22 mouse cellular contexts compared by ENCODE assay signal in the genomic region with DNA sequence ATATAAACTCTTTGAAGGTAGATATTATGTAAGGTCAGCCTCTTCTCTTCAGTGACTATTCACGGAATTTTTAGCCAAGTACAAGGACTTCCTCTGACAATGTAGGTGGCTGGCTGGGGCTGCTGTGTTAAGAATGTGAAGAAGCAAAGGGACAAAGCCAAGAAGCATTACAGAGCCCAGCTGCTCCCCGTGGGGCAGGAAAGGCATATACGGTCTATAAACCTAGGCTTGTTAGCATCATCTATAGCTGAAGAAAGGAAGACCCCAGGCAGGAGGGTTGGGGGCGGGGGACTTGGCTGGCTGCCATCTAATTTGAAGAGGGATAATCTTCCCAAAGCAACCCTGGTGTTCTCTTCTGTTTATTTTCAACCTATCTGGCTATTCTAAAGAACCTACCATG.
A peak's percentile ranks its signal among the peaks of the same experiment; 100 is the strongest.
DNase-seq lines count a peak whose midpoint lies in the region; ATAC-seq lines count a peak whose summit lies in the region.
"Had no signal": no experiment of that assay in that cellular context is flagged by ENCODE, and none has a peak within 500 bp of the region (broad histone marks: within the 10 kb centered on the region; RNA-seq: fewer than 3 reads in every experiment).

No protein-coding gene starts in this region.

- intact Hi-C loops in left cerebral cortex, postnatal 14 days (cut with DNase I) = no loop called here

- no peak overlapping the region for H3K9ac ChIP-seq in forebrain, embryonic 14.5 days (ENCODE audit: low read length)
- H3K9ac ChIP-seq in forebrain, embryonic 15.5 days (replicated peaks) = no peak overlapping the region
- no peak overlapping the region for H3K9ac ChIP-seq in neural tube, embryonic 12.5 days
- H3K9ac ChIP-seq in neural tube, embryonic 15.5 days (replicated peaks) = no peak overlapping the region
- H3K9ac ChIP-seq: liver, embryonic 15.5 days; midbrain, embryonic 15.5 days had no signal

- peaks cover 9% of the 10 kb centered on the region; the same call in 1 of the 2 replicates for H3K4me1 ChIP-seq in forebrain, embryonic 14.5 days (ENCODE audit: control insufficient read depth, insufficient read depth, low read length)
- H3K4me1 ChIP-seq in forebrain, embryonic 15.5 days = peaks cover 7% of the 10 kb centered on the region
- peaks cover 10% of the 10 kb centered on the region for H3K4me1 ChIP-seq in neural tube, embryonic 12.5 days
- H3K4me1 ChIP-seq in neural tube, embryonic 15.5 days = 0 out of 2 replicates have a peak, but pooled peaks cover 7% of the 10 kb centered on the region
- H3K4me1 ChIP-seq: liver, embryonic 15.5 days had no signal

- H3K4me2 ChIP-seq in forebrain, embryonic 14.5 days (ENCODE audit: low read length) = no peak overlapping the region
- H3K4me2 ChIP-seq in forebrain, embryonic 15.5 days (replicated peaks) = no peak overlapping the region
- H3K4me2 ChIP-seq in neural tube, embryonic 12.5 days (replicated peaks) = no peak overlapping the region
- H3K4me2 ChIP-seq in neural tube, embryonic 15.5 days = no peak overlapping the region
- H3K4me2 ChIP-seq: liver, embryonic 15.5 days; midbrain, embryonic 15.5 days had no signal

- WGBS in forebrain, embryonic 14.5 days = 15% methylated on average over 4 of the region's 4 CpGs
- WGBS in forebrain, embryonic 15.5 days = 16% methylated on average over 4 of the region's 4 CpGs
- WGBS in neural tube, embryonic 12.5 days = 14% methylated on average over 4 of the region's 4 CpGs
- 14% methylated on average over 4 of the region's 4 CpGs for WGBS in neural tube, embryonic 15.5 days

- no peak overlapping the region for H3K27ac ChIP-seq in forebrain, embryonic 14.5 days (ENCODE audit: low read depth, low read length)
- no peak overlapping the region for H3K27ac ChIP-seq in forebrain, embryonic 15.5 days (replicated peaks)
- H3K27ac ChIP-seq in neural tube, embryonic 12.5 days = no peak overlapping the region
- no peak overlapping the region for H3K27ac ChIP-seq in neural tube, embryonic 15.5 days (replicated peaks)
- H3K27ac ChIP-seq: embryonic facial prominence, embryonic 10.5 days; limb, embryonic 10.5 days; liver, embryonic 15.5 days; midbrain, embryonic 15.5 days; stomach, postnatal 0 days had no signal

- no peaks in the 10 kb centered on the region for H3K36me3 ChIP-seq in forebrain, embryonic 14.5 days (ENCODE audit: control insufficient read depth, insufficient read depth, low read length)
- no peaks in the 10 kb centered on the region for H3K36me3 ChIP-seq in forebrain, embryonic 15.5 days
- H3K36me3 ChIP-seq in neural tube, embryonic 12.5 days = no peaks in the 10 kb centered on the region
- H3K36me3 ChIP-seq in neural tube, embryonic 15.5 days = no peaks in the 10 kb centered on the region
- H3K36me3 ChIP-seq: embryonic facial prominence, embryonic 10.5 days; G1E; limb, embryonic 10.5 days; liver, embryonic 15.5 days; midbrain, embryonic 15.5 days had no signal

- no peaks in the 10 kb centered on the region for H3K27me3 ChIP-seq in forebrain, embryonic 14.5 days (replicated peaks; ENCODE audit: control insufficient read depth, insufficient read depth, low read length)
- no peaks in the 10 kb centered on the region for H3K27me3 ChIP-seq in forebrain, embryonic 15.5 days
- H3K27me3 ChIP-seq in neural tube, embryonic 12.5 days (replicated peaks) = no peaks in the 10 kb centered on the region
- H3K27me3 ChIP-seq in neural tube, embryonic 15.5 days (replicated peaks) = no peaks in the 10 kb centered on the region
- H3K27me3 ChIP-seq: liver, embryonic 15.5 days; midbrain, embryonic 15.5 days; Patski had no signal

- H3K9me3 ChIP-seq in forebrain, embryonic 14.5 days (replicated peaks; ENCODE audit: control insufficient read depth, low read length) = no peaks in the 10 kb centered on the region
- H3K9me3 ChIP-seq in forebrain, embryonic 15.5 days = no peaks in the 10 kb centered on the region
- no peaks in the 10 kb centered on the region for H3K9me3 ChIP-seq in neural tube, embryonic 12.5 days
- no peaks in the 10 kb centered on the region for H3K9me3 ChIP-seq in neural tube, embryonic 15.5 days (replicated peaks)
- H3K9me3 ChIP-seq: embryonic facial prominence, embryonic 10.5 days; G1E; limb, embryonic 10.5 days; liver, embryonic 15.5 days; midbrain, embryonic 15.5 days had no signal

- peak; percentile 53 for DNase-seq in forebrain, embryonic 14.5 days (ENCODE audit: low spot score)
- DNase-seq in left cerebral cortex, adult 18-20 months (ENCODE audit: low spot score in 2 of 2) = peak; percentile 39 to 55
- DNase-seq in left cerebral cortex, postnatal 14 days (ENCODE audit: low spot score in 2 of 2) = no peak
- peak; percentile 80 for DNase-seq in telencephalon, adult 2 months (ENCODE audit: low read depth, low spot score)
- DNase-seq: adrenal gland, adult 2 months; B cell, adult 2 months; cerebellum, adult 9-10 months; heart, postnatal 4 days; kidney, postnatal 4 days; liver; lung, postnatal 14 days had no signal

- ATAC-seq in forebrain, embryonic 14.5 days = peak; percentile 68
- no peak for ATAC-seq in forebrain, embryonic 15.5 days (replicated peaks)
- ATAC-seq in neural tube, embryonic 12.5 days (ENCODE audit: low FRiP score, low read depth) = peak; percentile 57; the same call in 1 of the 2 replicates
- ATAC-seq in neural tube, embryonic 15.5 days (ENCODE audit: low FRiP score) = no peak
- ATAC-seq: intestine, postnatal 0 days; midbrain, embryonic 15.5 days; Patski had no signal

- no peak overlapping the region for H3K4me3 ChIP-seq in forebrain, embryonic 14.5 days (ENCODE audit: low read depth, low read length)
- H3K4me3 ChIP-seq in forebrain, embryonic 15.5 days = no peak overlapping the region
- H3K4me3 ChIP-seq in neural tube, embryonic 12.5 days = no peak overlapping the region
- H3K4me3 ChIP-seq in neural tube, embryonic 15.5 days (replicated peaks) = no peak overlapping the region
- H3K4me3 ChIP-seq: embryonic facial prominence, embryonic 10.5 days; limb, embryonic 10.5 days; liver, embryonic 15.5 days; midbrain, embryonic 15.5 days had no signal

Comparison
In these comparisons a context has a peak if more than half of its experiments do, and no peak if none do; other contexts are left out.
1. ATAC-seq: peak in forebrain, embryonic 14.5 days (single experiment) and neural tube, embryonic 12.5 days (single experiment); none in forebrain, embryonic 15.5 days (single experiment) and neural tube, embryonic 15.5 days (single experiment).
2. DNase-seq: peak in forebrain, embryonic 14.5 days (single experiment), left cerebral cortex, adult 18-20 months (2 of 2) and telencephalon, adult 2 months (single experiment); none in left cerebral cortex, postnatal 14 days (0 of 2).